Mouse (Mus musculus) Muller cell, postnatal 12 days (primary cell): ENCODE data around the gene AC140267.1.

Experiments
- DNase-seq: peaks from one replicate; pipeline ENCODE4 v3.0.0-alpha.2; 2015; ENCODE audit errors: inconsistent ontology term

AC140267.1 gene

GRCm38 (mm10) chr15:80228071-80228800 is 7.4 kb upstream of the AC140267.1 start:
- DNase-seq, result no peak

- DNase-seq, result no peak
Measured at GRCm38 (mm10) chr15:80232331-80232730, 3.3 kb upstream of the AC140267.1 start.

- DNase-seq, result no peak
Measured at GRCm38 (mm10) chr15:80233053-80233452, 2.6 kb upstream of the AC140267.1 start.

DNA sequence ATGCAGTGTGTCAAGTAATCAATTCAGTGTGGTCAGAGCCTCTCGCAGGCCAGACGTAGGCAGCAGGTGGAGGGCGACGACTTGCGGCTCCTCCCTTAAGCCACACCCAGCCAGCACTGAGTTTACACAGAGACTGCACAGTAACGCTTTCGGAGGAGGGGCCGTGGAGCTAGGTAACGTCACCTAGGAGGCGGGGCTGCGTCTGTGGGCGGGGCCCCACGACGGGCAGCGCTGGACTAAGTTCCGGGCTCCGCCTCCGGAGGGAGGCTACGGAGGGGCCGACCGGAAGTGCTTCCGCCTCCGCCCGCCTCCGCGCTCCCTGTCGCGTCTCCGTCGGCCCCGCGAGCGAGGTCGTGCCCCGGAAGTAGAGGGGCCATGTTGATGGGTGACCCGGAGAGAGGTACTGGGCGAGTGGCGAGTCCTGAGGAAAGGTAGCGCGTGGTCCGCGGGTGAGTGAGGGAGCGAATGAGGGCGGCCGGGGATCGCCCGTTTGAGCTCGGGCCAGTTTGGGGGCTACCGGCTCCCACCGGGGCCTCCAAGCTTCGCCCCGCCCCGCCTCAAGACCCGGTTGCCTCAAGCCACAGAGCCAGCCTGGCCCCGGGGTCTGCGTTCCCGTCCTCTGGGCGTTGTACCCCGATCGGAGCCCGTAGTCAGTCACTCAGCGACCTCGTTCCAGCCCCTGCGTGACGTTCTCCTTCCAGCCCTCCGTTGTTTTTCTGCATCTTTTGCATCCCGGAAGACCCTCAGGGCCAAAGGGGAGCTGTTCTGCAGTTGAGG is 1.7 kb upstream of the AC140267.1 start, which contains the start of gene Mief1:
TSS of gene Mief1 (plus strand) at position 286 of the 777 bp plus-strand sequence.
- peak; percentile 99 for DNase-seq

GRCm38 (mm10) chr15:80248135-80248534 is 12.5 kb downstream of the AC140267.1 start:
- no peak for DNase-seq

DNA sequence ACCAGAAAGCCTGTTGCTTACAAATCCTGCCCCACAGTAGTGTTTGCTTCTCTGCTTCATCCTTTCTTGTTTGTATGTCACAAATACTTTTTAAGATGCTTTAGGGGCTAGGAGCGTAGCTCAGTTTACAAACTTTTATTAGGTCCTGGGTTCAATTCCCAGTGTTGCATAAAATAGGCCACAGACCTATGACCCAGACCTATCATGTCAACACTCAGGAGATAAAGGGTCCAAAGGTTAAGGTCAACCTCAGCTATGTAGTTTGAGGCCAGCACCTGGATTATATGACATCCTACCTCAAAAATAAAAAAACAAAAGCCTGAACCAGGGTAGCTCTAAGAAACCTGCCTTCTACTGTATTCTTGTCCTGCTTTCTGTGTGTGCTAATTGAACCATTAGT is 13.0 kb downstream of the AC140267.1 start:
- no peak for DNase-seq

- DNase-seq, result no peak
Measured at GRCm38 (mm10) chr15:80249672-80250071, 14.0 kb downstream of the AC140267.1 start.

GRCm38 (mm10) chr15:80250586-80250985 is 15.0 kb downstream of the AC140267.1 start:
- no peak for DNase-seq

- DNase-seq, result no peak
Measured at GRCm38 (mm10) chr15:80253530-80253929, 17.9 kb downstream of the AC140267.1 start.

- DNase-seq, result peak; percentile 64
Measured at GRCm38 (mm10) chr15:80254207-80254606, 18.6 kb downstream of the AC140267.1 start.

- peak; percentile 99 for DNase-seq
Measured at GRCm38 (mm10) chr15:80254847-80255645, 19.4 kb downstream of the AC140267.1 start, which contains the start of gene Atf4. Gene Atf4, plus strand, starts transcription at chr15:80255184.

- peak; percentile 94 for DNase-seq
Measured at GRCm38 (mm10) chr15:80255646-80256121, 20.0 kb downstream of the AC140267.1 start.

DNA sequence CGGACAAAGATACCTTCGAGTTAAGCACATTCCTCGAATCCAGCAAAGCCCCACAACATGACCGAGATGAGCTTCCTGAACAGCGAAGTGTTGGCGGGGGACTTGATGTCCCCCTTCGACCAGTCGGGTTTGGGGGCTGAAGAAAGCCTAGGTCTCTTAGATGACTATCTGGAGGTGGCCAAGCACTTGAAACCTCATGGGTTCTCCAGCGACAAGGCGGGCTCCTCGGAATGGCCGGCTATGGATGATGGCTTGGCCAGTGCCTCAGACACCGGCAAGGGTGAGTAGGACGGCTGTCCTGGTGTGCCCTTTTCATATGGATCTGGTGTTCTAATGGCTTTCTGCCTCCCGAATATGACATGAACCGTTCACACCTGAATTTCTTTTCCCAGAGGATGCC is 20.6 kb downstream of the AC140267.1 start:
- no peak for DNase-seq

DNA sequence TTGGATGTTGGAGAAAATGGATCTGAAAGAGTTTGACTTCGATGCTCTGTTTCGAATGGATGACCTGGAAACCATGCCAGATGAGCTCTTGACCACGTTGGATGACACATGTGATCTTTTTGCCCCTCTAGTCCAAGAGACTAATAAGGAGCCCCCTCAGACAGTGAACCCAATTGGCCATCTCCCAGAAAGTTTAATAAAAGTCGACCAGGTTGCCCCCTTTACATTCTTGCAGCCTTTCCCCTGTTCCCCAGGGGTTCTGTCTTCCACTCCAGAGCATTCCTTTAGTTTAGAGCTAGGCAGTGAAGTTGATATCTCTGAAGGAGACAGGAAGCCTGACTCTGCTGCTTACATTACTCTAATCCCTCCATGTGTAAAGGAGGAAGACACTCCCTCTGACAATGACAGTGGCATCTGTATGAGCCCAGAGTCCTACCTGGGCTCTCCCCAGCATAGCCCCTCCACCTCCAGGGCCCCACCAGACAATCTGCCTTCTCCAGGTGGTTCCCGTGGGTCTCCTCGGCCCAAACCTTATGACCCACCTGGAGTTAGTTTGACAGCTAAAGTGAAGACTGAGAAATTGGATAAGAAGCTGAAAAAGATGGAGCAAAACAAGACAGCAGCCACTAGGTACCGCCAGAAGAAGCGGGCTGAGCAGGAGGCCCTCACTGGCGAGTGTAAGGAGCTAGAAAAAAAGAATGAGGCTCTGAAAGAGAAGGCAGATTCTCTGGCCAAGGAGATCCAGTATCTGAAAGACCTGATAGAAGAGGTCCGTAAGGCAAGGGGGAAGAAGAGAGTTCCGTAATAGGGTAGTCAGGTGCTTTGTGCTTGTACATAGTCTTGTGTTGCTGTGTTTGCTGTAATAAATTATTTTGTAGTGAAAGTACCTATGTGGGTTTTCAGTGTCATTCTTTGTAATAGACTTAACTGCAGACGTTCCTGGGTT is 21.3 kb downstream of the AC140267.1 start:
- DNase-seq, result no peak

GRCm38 (mm10) chr15:80257602-80258239 is 22.1 kb downstream of the AC140267.1 start:
- DNase-seq, result no peak

DNA sequence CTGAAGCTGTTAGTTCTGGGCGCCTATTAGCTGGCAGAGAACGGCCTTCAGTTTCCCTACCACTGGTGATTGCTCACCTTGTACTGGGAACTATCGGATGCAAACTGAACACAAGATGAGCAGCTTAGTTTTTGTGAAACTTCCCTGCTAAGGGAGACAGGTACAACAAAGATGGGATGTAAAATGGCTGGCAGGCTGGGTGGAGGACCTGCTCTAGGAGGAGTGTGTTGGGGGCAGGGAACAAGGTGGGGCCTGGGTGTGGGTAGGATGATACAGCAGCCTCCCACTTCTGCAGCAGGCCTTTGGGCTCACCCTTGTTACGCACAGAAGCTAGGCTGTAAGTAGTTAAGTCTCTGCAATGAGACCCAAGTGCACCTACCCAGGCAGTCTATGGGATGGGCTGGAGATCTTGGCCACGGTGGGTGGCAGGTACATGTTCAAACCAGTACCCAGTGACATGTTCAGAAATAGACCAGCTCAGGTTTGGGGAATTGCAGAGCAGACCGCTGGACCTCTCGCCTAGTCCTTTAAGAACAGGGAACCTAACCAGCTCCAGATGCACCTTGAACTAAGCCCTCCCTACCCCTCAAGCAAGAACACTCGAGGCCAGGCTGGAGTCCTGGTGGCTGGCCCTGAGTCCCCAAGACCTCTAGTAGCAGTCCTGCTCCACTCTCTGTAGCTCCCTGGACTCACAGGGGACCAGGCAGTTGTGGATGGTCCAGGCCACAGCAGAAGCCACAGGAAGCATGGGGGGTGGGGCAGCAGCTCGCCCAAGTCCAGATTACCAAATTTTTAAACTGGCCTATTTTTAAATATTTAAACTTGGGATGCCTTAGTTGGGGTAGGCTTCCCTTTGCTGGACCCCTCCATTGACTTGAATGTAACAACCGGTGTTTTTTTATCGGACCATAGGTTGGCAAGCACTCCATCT is 22.9 kb downstream of the AC140267.1 start:
- DNase-seq, result peak; percentile 26

- peak; percentile 65 for DNase-seq
Measured at GRCm38 (mm10) chr15:80259406-80260045, 23.9 kb downstream of the AC140267.1 start.

DNA sequence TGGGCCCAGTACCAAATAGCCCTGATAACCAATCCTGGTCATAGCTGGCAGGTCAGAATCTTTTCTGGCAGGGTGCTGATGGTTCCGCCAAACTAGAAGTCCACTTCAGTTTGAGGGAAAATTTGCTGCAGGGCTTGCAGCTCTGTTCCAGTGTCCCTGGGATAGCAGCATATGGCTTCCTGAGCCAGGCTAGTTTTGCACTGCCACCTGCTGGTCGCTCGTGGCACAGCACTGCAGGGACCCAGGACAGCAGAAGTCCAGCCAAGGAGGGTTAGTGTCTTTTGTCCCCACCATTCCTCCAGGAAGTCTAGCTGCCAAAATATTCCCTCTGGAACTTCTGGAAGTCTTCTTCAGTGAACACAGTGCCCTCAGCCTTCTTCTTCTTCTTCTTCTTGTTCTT is 25.0 kb downstream of the AC140267.1 start:
- DNase-seq, result peak; percentile 71

GRCm38 (mm10) chr15:80261100-80261499 is 25.5 kb downstream of the AC140267.1 start:
- no peak for DNase-seq
